Mouse (Mus musculus): ENCODE measurements around the gene Spock2.

GRCm38 (mm10) chr10:60106146-60106530 is at the start of gene Spock2:
- no peak for TF ChIP-seq GATA1 (IDR thresholded peaks at IDR 0.05; ENCODE audit: low read length)
- no peak for TF ChIP-seq TAL1 (IDR thresholded peaks at IDR 0.05; ENCODE audit: low read length)

Data from erythroblast, embryonic 14.5 days (primary cell).